Mouse (Mus musculus): Measurements from ENCODE around the gene Gm36028. TPM values are rescaled to one million over a fixed set of nuclear protein-coding genes. Genes with fewer than 3 reads are reported as not detected.

Gm36028 gene
- polyA plus RNA-seq, 1 experiment, result not detected

DNA sequence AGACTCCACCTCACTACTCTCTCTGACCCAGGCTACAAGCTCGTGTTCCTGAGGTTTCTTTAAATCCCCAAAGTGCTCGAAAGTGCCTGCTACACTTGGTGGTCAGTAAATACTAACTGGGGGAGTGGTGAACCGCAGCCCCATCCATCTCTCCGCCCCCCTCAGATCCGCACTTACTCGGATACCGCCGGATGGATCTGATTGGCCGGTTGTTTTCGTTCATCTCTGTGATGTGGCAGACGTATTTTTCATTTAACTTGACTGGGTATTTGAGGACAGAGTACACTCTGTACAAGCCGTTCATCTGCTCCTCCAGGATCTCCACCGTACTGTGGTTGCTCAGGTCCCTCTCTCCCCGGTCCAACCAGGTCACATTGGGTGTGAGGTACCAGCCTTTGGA lies 6.9 kb downstream of the Gm36028 start:
- H3K27me3 ChIP-seq (ENCODE audit: control insufficient read depth, insufficient read depth, low read length), result no peaks in the 10 kb centered on the region
- 85% methylated on average over 14 of the region's 14 CpGs for WGBS

GRCm38 (mm10) chr16:37853279-37853678 lies 7.7 kb downstream of the Gm36028 start:
- DNase-seq (ENCODE audit: low read depth in 1 of 2, low spot score in 2 of 2), result no peak
- no peaks in the 10 kb centered on the region for H3K36me3 ChIP-seq (ENCODE audit: control insufficient read depth, insufficient read depth, low read length)
- no peak overlapping the region for H3K4me3 ChIP-seq (ENCODE audit: extremely low read depth, insufficient read depth, insufficient read length)
- no peaks in the 10 kb centered on the region for H3K4me1 ChIP-seq (ENCODE audit: control insufficient read depth, insufficient read depth, insufficient read length)
- WGBS, result 84% methylated on average over 9 of the region's 9 CpGs
- no peaks in the 10 kb centered on the region for H3K27me3 ChIP-seq (ENCODE audit: control insufficient read depth, insufficient read depth, low read length)
- H3K27ac ChIP-seq (ENCODE audit: insufficient read depth, low read length), result no peak overlapping the region
- no peak for TF ChIP-seq POLR2A (IDR thresholded peaks at IDR 0.05; ENCODE audit: low read depth, low read length)
- TF ChIP-seq CTCF (IDR thresholded peaks at IDR 0.05; ENCODE audit: extremely low read depth, insufficient read depth, insufficient read length, insufficient replicate concordance), result no peak

More for the DNA sequence above, 6.9 kb downstream of the Gm36028 start:
- Histone ChIP-seq H3K4me3 (ENCODE audit: extremely low read depth, insufficient read depth, insufficient read length) (no peak overlapping the region), H3K36me3 (ENCODE audit: control insufficient read depth, insufficient read depth, low read length) (no peaks in the 10 kb centered on the region), H3K27ac (ENCODE audit: insufficient read depth, low read length) (no peak overlapping the region), H3K4me1 (ENCODE audit: control insufficient read depth, insufficient read depth, insufficient read length) (no peaks in the 10 kb centered on the region)
- DNase-seq (ENCODE audit: low read depth in 1 of 2, low spot score in 2 of 2), result no peak
- no peak for TF ChIP-seq CTCF (IDR thresholded peaks at IDR 0.05; ENCODE audit: extremely low read depth, insufficient read depth, insufficient read length, insufficient replicate concordance)
- TF ChIP-seq POLR2A (IDR thresholded peaks at IDR 0.05; ENCODE audit: low read depth, low read length), result no peak

DNA sequence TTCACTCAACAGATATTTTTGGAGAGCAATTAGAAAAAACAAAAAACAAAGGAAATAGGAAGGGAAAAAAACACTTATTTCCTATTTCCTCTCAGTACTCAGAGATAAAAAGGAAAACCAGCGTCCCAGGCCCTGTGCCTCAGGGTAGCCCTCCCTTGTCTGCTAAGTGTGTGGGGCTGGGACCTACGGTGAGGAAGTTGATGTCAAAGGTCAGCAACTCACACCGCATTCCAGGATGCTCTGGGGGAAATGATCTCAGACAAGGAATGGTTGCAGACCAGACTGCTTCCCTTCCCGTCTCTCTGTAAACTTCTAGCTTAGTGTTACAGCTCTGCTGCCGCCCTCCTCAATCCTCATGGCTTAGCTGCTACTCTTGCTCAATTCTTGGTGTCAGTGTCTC lies 9.6 kb downstream of the Gm36028 start:
- TF ChIP-seq CTCF (IDR thresholded peaks at IDR 0.05; ENCODE audit: extremely low read depth, insufficient read depth, insufficient read length, insufficient replicate concordance), result no peak
- no peak for TF ChIP-seq POLR2A (IDR thresholded peaks at IDR 0.05; ENCODE audit: low read depth, low read length)
- WGBS, result 59% methylated on average over 5 of the region's 5 CpGs
- Histone ChIP-seq H3K27ac (ENCODE audit: insufficient read depth, low read length) (no peak overlapping the region), H3K4me3 (ENCODE audit: extremely low read depth, insufficient read depth, insufficient read length) (no peak overlapping the region), H3K4me1 (ENCODE audit: control insufficient read depth, insufficient read depth, insufficient read length) (no peaks in the 10 kb centered on the region), H3K36me3 (ENCODE audit: control insufficient read depth, insufficient read depth, low read length) (no peaks in the 10 kb centered on the region), H3K27me3 (ENCODE audit: control insufficient read depth, insufficient read depth, low read length) (no peaks in the 10 kb centered on the region)
- no peak for DNase-seq (ENCODE audit: low read depth in 1 of 2, low spot score in 2 of 2)

- 76% methylated on average over 3 of the region's 3 CpGs for WGBS
- TF ChIP-seq POLR2A (IDR thresholded peaks at IDR 0.05; ENCODE audit: low read depth, low read length) (no peak), CTCF (IDR thresholded peaks at IDR 0.05; ENCODE audit: extremely low read depth, insufficient read depth, insufficient read length, insufficient replicate concordance) (no peak)
- DNase-seq (ENCODE audit: low read depth in 1 of 2, low spot score in 2 of 2), result no peak
Measured at GRCm38 (mm10) chr16:37847081-37847480, 13.9 kb downstream of the Gm36028 start.

DNA sequence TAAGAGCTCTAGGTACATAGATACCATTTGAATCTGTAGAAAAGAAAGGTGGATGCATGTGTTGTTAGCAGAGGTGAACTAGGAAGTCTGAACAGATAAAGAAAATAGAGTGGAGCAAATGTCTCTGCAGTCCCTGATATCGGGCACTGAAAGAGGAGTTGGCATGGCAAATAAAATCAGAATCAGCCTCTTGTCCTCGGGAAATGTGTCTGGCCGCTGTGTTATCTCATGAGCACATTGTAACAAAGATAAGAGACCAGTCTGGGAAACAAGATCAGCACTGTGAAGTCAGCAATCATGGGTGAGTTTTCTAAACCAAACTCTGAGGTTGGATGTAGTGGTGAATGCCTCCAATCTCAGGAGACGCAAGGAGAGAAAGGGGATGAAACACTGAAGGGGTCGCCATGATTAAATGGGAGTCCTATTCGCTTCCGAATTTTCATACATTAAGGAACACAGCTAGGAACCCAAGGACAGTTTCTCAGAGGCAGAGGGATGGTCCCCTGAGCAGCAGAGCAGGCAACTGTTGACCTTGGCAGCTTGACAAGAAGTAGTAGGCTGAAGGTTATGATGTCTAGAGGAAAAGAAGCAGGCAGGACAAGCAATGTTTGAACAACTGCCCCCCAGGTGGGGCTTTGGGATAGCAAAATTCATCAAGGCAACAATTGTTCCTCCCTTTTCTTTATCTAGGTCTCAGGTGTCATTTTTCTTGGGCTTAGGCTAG lies 15.6 kb downstream of the Gm36028 start:
- no peak for DNase-seq (ENCODE audit: low read depth in 1 of 2, low spot score in 2 of 2)
- Histone ChIP-seq H3K27ac (ENCODE audit: insufficient read depth, low read length) (no peak overlapping the region), H3K27me3 (ENCODE audit: control insufficient read depth, insufficient read depth, low read length) (no peaks in the 10 kb centered on the region), H3K4me3 (ENCODE audit: extremely low read depth, insufficient read depth, insufficient read length) (no peak overlapping the region), H3K4me1 (ENCODE audit: control insufficient read depth, insufficient read depth, insufficient read length) (no peaks in the 10 kb centered on the region), H3K36me3 (ENCODE audit: control insufficient read depth, insufficient read depth, low read length) (no peaks in the 10 kb centered on the region)
- TF ChIP-seq POLR2A (IDR thresholded peaks at IDR 0.05; ENCODE audit: low read depth, low read length), result no peak
- no peak for TF ChIP-seq CTCF (IDR thresholded peaks at IDR 0.05; ENCODE audit: extremely low read depth, insufficient read depth, insufficient read length, insufficient replicate concordance)
- WGBS, result 74% methylated on average over 7 of the region's 7 CpGs

More at GRCm38 (mm10) chr16:37847081-37847480, 13.9 kb downstream of the Gm36028 start:
- H3K27me3 ChIP-seq (ENCODE audit: control insufficient read depth, insufficient read depth, low read length), result no peaks in the 10 kb centered on the region
- no peak overlapping the region for H3K27ac ChIP-seq (ENCODE audit: insufficient read depth, low read length)
- H3K4me3 ChIP-seq (ENCODE audit: extremely low read depth, insufficient read depth, insufficient read length), result no peak overlapping the region
- no peaks in the 10 kb centered on the region for H3K4me1 ChIP-seq (ENCODE audit: control insufficient read depth, insufficient read depth, insufficient read length)
- no peaks in the 10 kb centered on the region for H3K36me3 ChIP-seq (ENCODE audit: control insufficient read depth, insufficient read depth, low read length)

DNA sequence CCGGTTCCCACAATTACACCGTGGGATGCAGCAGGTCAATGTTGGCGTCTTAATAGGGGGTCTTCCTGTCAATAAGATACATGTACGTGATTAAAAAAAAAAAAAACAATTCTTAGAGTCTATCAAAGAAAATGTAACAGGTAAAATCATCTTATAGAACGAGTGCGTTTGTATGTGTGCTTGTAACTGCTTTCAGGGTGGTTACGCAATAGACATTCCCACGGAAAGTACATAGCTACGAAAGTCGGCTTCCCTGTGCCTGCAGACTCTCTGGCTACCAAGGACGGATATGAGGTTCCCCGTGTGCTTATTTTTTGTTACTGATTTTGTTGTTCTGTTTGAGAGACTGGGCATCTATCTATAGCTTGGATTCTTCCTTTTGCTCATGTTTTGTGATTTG lies 17.2 kb downstream of the Gm36028 start:
- TF ChIP-seq CTCF (IDR thresholded peaks at IDR 0.05; ENCODE audit: extremely low read depth, insufficient read depth, insufficient read length, insufficient replicate concordance) (no peak), POLR2A (IDR thresholded peaks at IDR 0.05; ENCODE audit: low read depth, low read length) (no peak)
- WGBS, result 88% methylated on average over 12 of the region's 12 CpGs
- no peak for DNase-seq (ENCODE audit: low read depth in 1 of 2, low spot score in 2 of 2)

DNA sequence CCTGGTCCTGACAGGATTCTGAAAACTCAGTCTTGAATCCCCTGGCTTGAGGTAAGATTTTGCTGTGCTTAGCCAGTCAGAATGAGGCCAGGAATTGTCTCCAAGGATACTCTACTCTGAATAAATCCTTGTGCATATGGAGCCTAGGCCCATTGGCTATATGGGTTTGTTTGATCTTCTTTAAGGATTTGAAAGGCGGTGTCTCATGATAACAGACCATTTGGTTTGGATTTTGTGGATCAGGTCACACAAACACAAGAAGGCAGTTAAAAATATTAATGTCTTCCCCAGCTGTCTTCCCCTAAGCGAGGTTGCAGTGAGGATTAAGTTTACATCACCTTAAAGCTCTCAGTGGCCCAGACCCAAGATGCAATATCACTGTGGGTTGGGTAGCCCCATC lies 18.5 kb downstream of the Gm36028 start:
- Histone ChIP-seq H3K4me3 (ENCODE audit: extremely low read depth, insufficient read depth, insufficient read length) (no peak overlapping the region), H3K27me3 (ENCODE audit: control insufficient read depth, insufficient read depth, low read length) (no peaks in the 10 kb centered on the region), H3K36me3 (ENCODE audit: control insufficient read depth, insufficient read depth, low read length) (no peaks in the 10 kb centered on the region), H3K4me1 (ENCODE audit: control insufficient read depth, insufficient read depth, insufficient read length) (no peaks in the 10 kb centered on the region), H3K27ac (ENCODE audit: insufficient read depth, low read length) (no peak overlapping the region)
- 83% methylated on average over 2 of the region's 2 CpGs for WGBS
- DNase-seq (ENCODE audit: low read depth in 1 of 2, low spot score in 2 of 2), result no peak
- TF ChIP-seq POLR2A (IDR thresholded peaks at IDR 0.05; ENCODE audit: low read depth, low read length) (no peak), CTCF (IDR thresholded peaks at IDR 0.05; ENCODE audit: extremely low read depth, insufficient read depth, insufficient read length, insufficient replicate concordance) (no peak)

More for the DNA sequence above, 17.2 kb downstream of the Gm36028 start:
- Histone ChIP-seq H3K4me3 (ENCODE audit: extremely low read depth, insufficient read depth, insufficient read length) (no peak overlapping the region), H3K36me3 (ENCODE audit: control insufficient read depth, insufficient read depth, low read length) (no peaks in the 10 kb centered on the region), H3K27ac (ENCODE audit: insufficient read depth, low read length) (no peak overlapping the region), H3K4me1 (ENCODE audit: control insufficient read depth, insufficient read depth, insufficient read length) (no peaks in the 10 kb centered on the region), H3K27me3 (ENCODE audit: control insufficient read depth, insufficient read depth, low read length) (no peaks in the 10 kb centered on the region)
